Mouse (Mus musculus) gonadal fat pad, adult 2 months (tissue): ENCODE measurements around the gene Gm14569. TPM values are rescaled to one million over a fixed set of nuclear protein-coding genes. Genes with fewer than 3 reads are reported as not detected.

ENCODE experiments used
- DNase-seq: peaks from one replicate; pipeline ENCODE4 v3.0.0-alpha.2; 2012; ENCODE audit warnings: low read depth
- polyA plus RNA-seq: library from polyadenylated mRNA; depleted of rRNA; stranded (reverse); fragments of >200 nt; gene quantifications from 2 replicates; pipeline ENCODE4 v1.2.3, GENCODE M21; 2012; rRNA removed

Gene Gm14569
- polyA plus RNA-seq = 0.09 TPM in 1 of 2 replicates, not detected in the other

GRCm38 (mm10) chrX:36491730-36492129, at the start of gene Gm14569:
TSS of gene Gm14569 (minus strand) at chrX:36491830.
- no peak for DNase-seq

- DNase-seq = no peak
Observed at GRCm38 (mm10) chrX:36534514-36534913, 42.9 kb upstream of the Gm14569 start.

GRCm38 (mm10) chrX:36533744-36534143, 42.1 kb upstream of the Gm14569 start:
- no peak for DNase-seq

- DNase-seq = no peak
Observed at GRCm38 (mm10) chrX:36530251-36530650, 38.6 kb upstream of the Gm14569 start.

- DNase-seq = no peak
Observed at GRCm38 (mm10) chrX:36523729-36524128, 32.1 kb upstream of the Gm14569 start.

- no peak for DNase-seq
Observed at GRCm38 (mm10) chrX:36513726-36514125, 22.1 kb upstream of the Gm14569 start.

GRCm38 (mm10) chrX:36513231-36513630, 21.6 kb upstream of the Gm14569 start:
- no peak for DNase-seq

- no peak for DNase-seq
Observed at GRCm38 (mm10) chrX:36506863-36507262, 15.2 kb upstream of the Gm14569 start.

- DNase-seq = no peak
Observed at GRCm38 (mm10) chrX:36489506-36489905, 2.1 kb downstream of the Gm14569 start.

GRCm38 (mm10) chrX:36487996-36488395, 3.6 kb downstream of the Gm14569 start:
- no peak for DNase-seq

GRCm38 (mm10) chrX:36474873-36475272, 16.8 kb downstream of the Gm14569 start:
- DNase-seq = no peak

GRCm38 (mm10) chrX:36474103-36474751, 17.4 kb downstream of the Gm14569 start:
- no peak for DNase-seq

- DNase-seq = no peak
Observed at GRCm38 (mm10) chrX:36456031-36456430, 35.6 kb downstream of the Gm14569 start.

GRCm38 (mm10) chrX:36437932-36438331, 53.7 kb downstream of the Gm14569 start:
- DNase-seq = no peak

- DNase-seq = no peak
Observed at GRCm38 (mm10) chrX:36434993-36435392, 56.6 kb downstream of the Gm14569 start.

GRCm38 (mm10) chrX:36419153-36419552, 72.5 kb downstream of the Gm14569 start:
- DNase-seq = no peak

- no peak for DNase-seq
Observed at GRCm38 (mm10) chrX:36402316-36402715, 89.3 kb downstream of the Gm14569 start.

- DNase-seq = no peak
Observed at GRCm38 (mm10) chrX:36400980-36401379, 90.7 kb downstream of the Gm14569 start, which contains the start of gene Gm6268. TSS of gene Gm6268 (plus strand) at chrX:36401280.

GRCm38 (mm10) chrX:36393279-36393678, 98.4 kb downstream of the Gm14569 start:
- no peak for DNase-seq

- no peak for DNase-seq
Observed at GRCm38 (mm10) chrX:36392672-36393071, 99.0 kb downstream of the Gm14569 start.

GRCm38 (mm10) chrX:36390503-36390902, 101.1 kb downstream of the Gm14569 start:
- no peak for DNase-seq

GRCm38 (mm10) chrX:36389971-36390370, 101.7 kb downstream of the Gm14569 start:
- DNase-seq = no peak

- DNase-seq = no peak
Observed at GRCm38 (mm10) chrX:36385340-36385739, 106.3 kb downstream of the Gm14569 start.
